Mouse (Mus musculus): ENCODE measurements around the gene Hand1.

GRCm38 (mm10) chr11:57834031-57834430 lies 1.4 kb upstream of the Hand1 start:
- no peak for TF ChIP-seq EP300 (IDR thresholded peaks at IDR 0.05; ENCODE audit: low read depth)
- TF ChIP-seq CTCF (IDR thresholded peaks at IDR 0.05; ENCODE audit: low read depth) = no peak
